Mouse (Mus musculus) liver, embryonic 14.5 days (tissue): ENCODE measurements around the gene B230219D22Rik. TPM values are rescaled to one million over a fixed set of nuclear protein-coding genes. Genes with fewer than 3 reads are reported as not detected.

Source experiments
- ATAC-seq: fragments of 200-750 bp; cut with Nextera tagmentation; 2 replicates; pipeline ENCODE4 v1.8.0; 2017; ENCODE audit warnings: moderate number of reproducible peaks, mild to moderate bottlenecking, moderate library complexity; ENCODE audit not compliant: insufficient read depth
- DNase-seq, 3 experiments: peaks; one replicate each; pipeline ENCODE4 v3.0.0-alpha.2; 2012 to 2013; ENCODE audit warnings: low read depth in 3 of 3, low spot score in 3 of 3
- H3K27ac ChIP-seq: fragments of 300-500 bp; sonication (generic); 2 replicates; pipeline ENCODE4 v1.5.1; 2014; ENCODE audit warnings: moderate library complexity, mild to moderate bottlenecking, control low read depth, inconsistent platforms
- H3K27me3 ChIP-seq: fragments of 300-500 bp; sonication (generic); 2 replicates; pipeline ENCODE4 v1.6.1; 2014; ENCODE audit warnings: mild to moderate bottlenecking, low read length, moderate library complexity; ENCODE audit not compliant: control insufficient read depth, insufficient read depth
- H3K36me3 ChIP-seq: fragments of 300-500 bp; sonication (generic); replicated peaks from 2 replicates; pipeline ENCODE4 v1.6.1; 2014; ENCODE audit warnings: low read depth; ENCODE audit not compliant: control insufficient read depth, insufficient read depth
- H3K4me1 ChIP-seq, 2 experiments: fragments of 200-500 bp in 1 of 2; fragments of 300-500 bp in 1 of 2; sonication (generic) in 1 of 2; replicated peaks; 2 replicates each; pipeline ENCODE4 v1.6.1; 2012 to 2014; ENCODE audit warnings: antibody characterized with exemption in 1 of 2, inconsistent platforms in 1 of 2, low read length in 1 of 2; ENCODE audit not compliant: control insufficient read depth in 2 of 2, insufficient read depth in 2 of 2
- H3K4me2 ChIP-seq: fragments of 300-500 bp; sonication (generic); 2 replicates; pipeline ENCODE4 v1.6.1; 2014; ENCODE audit warnings: low read depth, mild to moderate bottlenecking, control low read depth, moderate library complexity
- H3K4me3 ChIP-seq, 2 experiments: fragments of 200-500 bp in 1 of 2; fragments of 300-500 bp in 1 of 2; sonication (generic) in 1 of 2; 2 replicates each; pipeline ENCODE4 v1.5.1; 2012 to 2014; ENCODE audit warnings: low read depth in 2 of 2, low read length in 2 of 2, mild to moderate bottlenecking in 2 of 2, control low read depth in 1 of 2, inconsistent platforms in 1 of 2, moderate library complexity in 1 of 2; ENCODE audit not compliant: insufficient read depth in 1 of 2
- H3K9ac ChIP-seq: fragments of 300-500 bp; sonication (generic); replicated peaks from 2 replicates; pipeline ENCODE4 v1.6.1; 2014; ENCODE audit warnings: mild to moderate bottlenecking, control low read depth, moderate library complexity
- H3K9me3 ChIP-seq: fragments of 300-500 bp; sonication (generic); 2 replicates; pipeline ENCODE4 v1.6.1; 2016; ENCODE audit warnings: low read length, mixed read lengths; ENCODE audit not compliant: control insufficient read depth
- CTCF ChIP-seq: IDR thresholded peaks from 2 replicates; pipeline ENCODE4 v1.5.1; 2016; ENCODE audit warnings: antibody characterized with exemption, low read depth, control low read depth
- EP300 ChIP-seq: IDR thresholded peaks from 2 replicates; pipeline ENCODE4 v1.6.1; 2016; ENCODE audit warnings: antibody characterized with exemption, low read depth
- WGBS: fragments of 180-500 bp; shearing (Covaris S2); extraction: QIAGEN DNeasy Blood & Tissue Kit; methylation state at CpG from one replicate; pipeline ENCODE4 v1.1.7; 2014; ENCODE audit not compliant: insufficient replicate concordance; 5-methylcytosine and 5-hydroxymethylcytosine counted together
- polyA plus RNA-seq, 2 experiments: library from polyadenylated mRNA; depleted of rRNA in 1 of 2; stranded (reverse) in 1 of 2; unstranded in 1 of 2; fragments of >200 nt; fragmentation: Nextera tagmentation in 1 of 2; extraction: Ambion mirVana in 1 of 2; gene quantifications; 2 replicates each; pipeline versions ENCODE4 v1.2.1 to v1.2.3; 2012 to 2014

The B230219D22Rik gene
- polyA plus RNA-seq (2012; rRNA removed) (14.7 and 17.4 TPM in 2 replicates), polyA plus RNA-seq (2014; fragmentation: Nextera tagmentation; extraction: Ambion mirVana) (8.4 and 9.7 TPM in 2 replicates)

GRCm38 (mm10) chr13:55692535-55693242, at the start of gene B230219D22Rik:
Gene B230219D22Rik (plus strand): TSS chr13:55693124.
- ATAC-seq (peak; percentile 97), DNase-seq (peak; percentile 84 to 87 (median 84))
- TF ChIP-seq CTCF (peak; percentile 30; the same call in 1 of the 2 replicates), EP300 (peak; percentile 77)
- Histone ChIP-seq H3K4me1 (peaks cover 19% of the 10 kb centered on the region in 2 experiments), H3K27ac (peak within 1 kb of the TSS; percentile 66), H3K27me3 (no peaks in the 10 kb centered on the region), H3K9ac (peak within 1 kb of the TSS; percentile 91), H3K36me3 (no peaks in the 10 kb centered on the region), H3K9me3 (no peaks in the 10 kb centered on the region), H3K4me2 (peak within 1 kb of the TSS; percentile 94), H3K4me3 (peak within 1 kb of the TSS; percentile 69 to 88)
- WGBS = under 1% methylated on average over 51 of the region's 51 CpGs

- Histone ChIP-seq H3K27ac (no peak overlapping the region), H3K9ac (no peak overlapping the region), H3K9me3 (no peaks in the 10 kb centered on the region), H3K36me3 (peaks cover 59% of the 10 kb centered on the region), H3K4me2 (no peak overlapping the region), H3K4me1 (no peaks in the 10 kb centered on the region), H3K27me3 (no peaks in the 10 kb centered on the region), H3K4me3 (no peak overlapping the region)
- 86% methylated on average over 2 of the region's 2 CpGs for WGBS
- TF ChIP-seq EP300 = no peak
- peak; percentile 22; the same call in 1 of the 2 replicates for TF ChIP-seq CTCF
- no peak for ATAC-seq
- peak in 1 of 3 experiments; percentile 19 for DNase-seq
Measured at GRCm38 (mm10) chr13:55644525-55644924, 48.4 kb upstream of the B230219D22Rik start.

- H3K9ac ChIP-seq = no peak overlapping the region
- H3K27me3 ChIP-seq = no peaks in the 10 kb centered on the region
- no peak for DNase-seq
- TF ChIP-seq EP300 (no peak), CTCF (peak; percentile 32; the same call in 1 of the 2 replicates)
- H3K4me1 ChIP-seq = no peaks in the 10 kb centered on the region
- H3K4me2 ChIP-seq = no peak overlapping the region
- H3K9me3 ChIP-seq = no peaks in the 10 kb centered on the region
- ATAC-seq = no peak
- peaks cover 91% of the 10 kb centered on the region for H3K36me3 ChIP-seq
- no peak overlapping the region for H3K4me3 ChIP-seq
- WGBS = 86% methylated on average over 12 of the region's 12 CpGs
- no peak overlapping the region for H3K27ac ChIP-seq
Measured at GRCm38 (mm10) chr13:55650098-55650497, 42.8 kb upstream of the B230219D22Rik start.

GRCm38 (mm10) chr13:55650980-55651379, 41.9 kb upstream of the B230219D22Rik start:
- no peak overlapping the region for H3K27ac ChIP-seq
- TF ChIP-seq CTCF = no peak
- TF ChIP-seq EP300 = peak; percentile 19; the same call in 1 of the 2 replicates
- H3K9me3 ChIP-seq = no peaks in the 10 kb centered on the region
- peaks cover 91% of the 10 kb centered on the region for H3K36me3 ChIP-seq
- no peak overlapping the region for H3K4me3 ChIP-seq
- DNase-seq (no peak), ATAC-seq (no peak)
- no peak overlapping the region for H3K4me2 ChIP-seq
- 64% methylated on average over 6 of the region's 6 CpGs for whole genome bisulfite sequencing
- no peaks in the 10 kb centered on the region for H3K27me3 ChIP-seq
- H3K4me1 ChIP-seq = no peaks in the 10 kb centered on the region
- H3K9ac ChIP-seq = no peak overlapping the region

GRCm38 (mm10) chr13:55668550-55668949, 24.4 kb upstream of the B230219D22Rik start:
- no peak overlapping the region for H3K27ac ChIP-seq

More at GRCm38 (mm10) chr13:55668550-55668949, 24.4 kb upstream of the B230219D22Rik start:
- Histone ChIP-seq H3K36me3 (peaks cover 62% of the 10 kb centered on the region), H3K4me2 (no peak overlapping the region), H3K4me1 (no peaks in the 10 kb centered on the region), H3K27me3 (no peaks in the 10 kb centered on the region), H3K9ac (no peak overlapping the region), H3K9me3 (no peaks in the 10 kb centered on the region), H3K4me3 (no peak overlapping the region)
- WGBS = 75% methylated on average over 6 of the region's 6 CpGs
- no peak for TF ChIP-seq EP300
- peak; percentile 79 for TF ChIP-seq CTCF
- DNase-seq = peak in 1 of 3 experiments; percentile 23
- ATAC-seq = no peak
